In the genomic region with DNA sequence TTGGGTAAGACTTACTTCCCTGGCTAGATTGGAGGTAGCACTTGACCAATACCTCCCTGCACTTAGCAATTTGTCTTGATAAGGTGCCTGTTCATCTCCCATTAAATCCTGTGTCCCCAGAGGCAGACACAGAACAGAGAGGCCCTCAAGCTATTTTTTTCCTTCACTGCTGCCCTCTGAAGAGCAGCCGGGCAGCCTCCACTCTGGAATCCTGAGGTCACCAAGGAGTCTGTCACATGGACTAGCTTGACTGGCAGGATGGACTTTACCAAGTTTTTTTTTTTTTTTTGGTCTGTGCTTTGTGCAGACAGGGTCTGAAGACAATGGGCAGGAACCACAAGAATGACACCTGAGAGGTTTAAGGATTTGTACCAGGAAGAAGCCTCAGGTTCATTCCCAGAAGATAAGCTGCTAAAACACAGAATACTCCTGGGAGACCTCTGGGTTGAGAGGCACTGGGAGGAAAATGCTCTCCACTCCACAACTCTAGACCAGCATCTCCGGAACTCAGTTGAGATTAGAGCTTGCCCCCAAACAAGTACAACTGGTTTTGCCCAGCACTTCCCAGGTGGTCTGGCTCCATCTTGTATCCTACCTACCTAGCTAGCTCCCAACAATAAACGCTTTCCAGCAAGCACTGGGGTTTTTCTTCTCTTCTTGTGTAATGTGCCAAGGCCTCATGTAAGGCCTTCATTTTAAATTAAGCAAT, we compare ENCODE assay signal across 7 mouse cellular contexts. TPM values are rescaled to one million over a fixed set of nuclear protein-coding genes. Genes with fewer than 3 reads are reported as not detected.
DNase-seq lines count a peak whose midpoint lies in the region; ATAC-seq and TF ChIP-seq lines count a peak whose summit lies in the region.

No protein-coding gene starts in this region.

- H3K27me3 ChIP-seq in liver, adult 2 months (ENCODE audit: control insufficient read depth, insufficient read depth, low read length): no peaks in the 10 kb centered on the region
- no peaks in the 10 kb centered on the region for H3K27me3 ChIP-seq in neural tube, embryonic 14.5 days (ENCODE audit: control insufficient read depth, insufficient read depth, low read length)

- no peaks in the 10 kb centered on the region for H3K36me3 ChIP-seq in liver, adult 2 months (ENCODE audit: control insufficient read depth, insufficient read depth, low read length)
- H3K36me3 ChIP-seq in neural tube, embryonic 14.5 days (ENCODE audit: control insufficient read depth, insufficient read depth, low read length): no peaks in the 10 kb centered on the region

- no peaks in the 10 kb centered on the region for H3K9me3 ChIP-seq in neural tube, embryonic 14.5 days (ENCODE audit: control insufficient read depth, low read length)

- H3K4me1 ChIP-seq in liver, adult 2 months (ENCODE audit: control insufficient read depth, insufficient read depth, low read length): peaks cover 30% of the 10 kb centered on the region
- peaks cover 13% of the 10 kb centered on the region for H3K4me1 ChIP-seq in embryonic fibroblast, embryonic 13.5 days (ENCODE audit: control insufficient read depth, insufficient read depth, low read length)
- peaks cover 9% of the 10 kb centered on the region for H3K4me1 ChIP-seq in neural tube, embryonic 14.5 days (ENCODE audit: control insufficient read depth, insufficient read depth, low read length)

- 7% methylated on average over 3 of the region's 3 CpGs for WGBS in liver, adult 2 months
- 39% methylated on average over 3 of the region's 3 CpGs for WGBS in neural tube, embryonic 14.5 days

- DNase-seq in liver, adult 2 months (ENCODE audit: extremely low read depth, low read depth, low spot score): peak; percentile 58
- no peak for DNase-seq in liver
- peak; percentile 32 to 46 for DNase-seq in kidney, postnatal 36 days
- no peak for DNase-seq in frontal cortex, postnatal 10 days (ENCODE audit: low spot score in 2 of 2)
- DNase-seq in right cerebral cortex, adult 18-20 months: no peak

- TF ChIP-seq POLR2A in liver, adult 2 months (IDR thresholded peaks at IDR 0.05; ENCODE audit: extremely low read depth, insufficient read depth, low read length): no peak
- TF ChIP-seq POLR2A in embryonic fibroblast, embryonic 13.5 days (IDR thresholded peaks at IDR 0.05; ENCODE audit: low read depth, low read length): no peak

- peak overlapping the region; percentile 48 for H3K27ac ChIP-seq in liver, adult 2 months (replicated peaks; ENCODE audit: insufficient read depth, low read depth, low read length)
- H3K27ac ChIP-seq in embryonic fibroblast, embryonic 13.5 days (ENCODE audit: insufficient read depth, low read length): no peak overlapping the region
- no peak overlapping the region for H3K27ac ChIP-seq in neural tube, embryonic 14.5 days (ENCODE audit: low read depth, low read length)

- H3K4me3 ChIP-seq in liver, adult 2 months (ENCODE audit: insufficient read depth, low read depth, low read length): peak overlapping the region; percentile 81
- peak overlapping the region; percentile 88 for H3K4me3 ChIP-seq in embryonic fibroblast, embryonic 13.5 days (ENCODE audit: insufficient read depth, low read length)
- peak overlapping the region; percentile 73 for H3K4me3 ChIP-seq in neural tube, embryonic 14.5 days (ENCODE audit: low read depth, low read length)

- H3K4me2 ChIP-seq in neural tube, embryonic 14.5 days (ENCODE audit: low read depth, low read length): peak overlapping the region; percentile 92

- peaks cover 22% of the 10 kb centered on the region; the same call in 1 of the 2 replicates for H3K79me2 ChIP-seq in liver, adult 2 months (ENCODE audit: control insufficient read depth, insufficient read depth, low read length)

- H3K9ac ChIP-seq in liver, adult 2 months (ENCODE audit: low read depth, low read length): peak overlapping the region; percentile 85
- H3K9ac ChIP-seq in neural tube, embryonic 14.5 days (replicated peaks; ENCODE audit: low read depth, low read length): peak overlapping the region; percentile 64

- no peak for TF ChIP-seq CTCF in liver, adult 2 months (IDR thresholded peaks at IDR 0.05; ENCODE audit: low read depth, low read length)
- TF ChIP-seq CTCF in embryonic fibroblast, embryonic 13.5 days (IDR thresholded peaks at IDR 0.05; ENCODE audit: borderline replicate concordance, insufficient read depth, low read length): no peak

- ATAC-seq in neural tube, embryonic 14.5 days (ENCODE audit: low read depth): no peak

RNA-seq across cellular contexts. Expression of gene Atox1, which starts 1.0 kb away (rescaled TPM):
- 220 and 227 TPM in 2 replicates for total RNA-seq in liver, adult 2 months (2014; rRNA removed)
- 358 and 464 TPM in 2 replicates for polyA plus RNA-seq in liver, adult 2 months (2012; rRNA removed)
- polyA plus RNA-seq in embryonic fibroblast, embryonic 13.5 days (2011; ENCODE audit: insufficient read length, low read depth, missing spikeins): 114 and 118 TPM in 2 replicates
- polyA plus RNA-seq in neural tube, embryonic 14.5 days (2014; fragmentation: Nextera tagmentation; extraction: Ambion mirVana): 295 and 303 TPM in 2 replicates

RNA-seq across cellular contexts. Expression of gene G3bp1, which starts 9.5 kb away (rescaled TPM):
- total RNA-seq in liver, adult 2 months (2014; rRNA removed): 15.7 and 19.5 TPM in 2 replicates
- 13.6 and 14.0 TPM in 2 replicates for polyA plus RNA-seq in liver, adult 2 months (2012; rRNA removed)
- 77.7 and 79.1 TPM in 2 replicates for polyA plus RNA-seq in embryonic fibroblast, embryonic 13.5 days (2011; ENCODE audit: insufficient read length, low read depth, missing spikeins)
- 96.9 and 111 TPM in 2 replicates for polyA plus RNA-seq in neural tube, embryonic 14.5 days (2014; fragmentation: Nextera tagmentation; extraction: Ambion mirVana)

RNA-seq across cellular contexts. Expression of gene Sparc, which starts 37.0 kb away (rescaled TPM):
- 28.0 and 41.7 TPM in 2 replicates for total RNA-seq in liver, adult 2 months (2014; rRNA removed)
- polyA plus RNA-seq in liver, adult 2 months (2012; rRNA removed): 110 and 128 TPM in 2 replicates
- polyA plus RNA-seq in embryonic fibroblast, embryonic 13.5 days (2011; ENCODE audit: insufficient read length, low read depth, missing spikeins): 3,951 and 4,760 TPM in 2 replicates
- polyA plus RNA-seq in neural tube, embryonic 14.5 days (2014; fragmentation: Nextera tagmentation; extraction: Ambion mirVana): 312 and 741 TPM in 2 replicates

Comparison
In these comparisons a context has a peak if more than half of its experiments do, and no peak if none do; other contexts are left out.
1. DNase-seq: peak in liver, adult 2 months (single experiment) and kidney, postnatal 36 days (2 of 2); none in liver (single experiment), frontal cortex, postnatal 10 days (0 of 2) and right cerebral cortex, adult 18-20 months (single experiment).
2. Peak in every context shown above with its lines, with median percentiles within 50 percentile points of each other: H3K4me3 ChIP-seq.